Mouse (Mus musculus): ENCODE data around the gene Lrrc57. TPM values are rescaled to one million over a fixed set of nuclear protein-coding genes. Genes with fewer than 3 reads are reported as not detected.

Gene Lrrc57
- polyA plus RNA-seq, 1 experiment from 2014 or later: 16.7 TPM

Other genes with a start within 250 kb of the Lrrc57 start
- gene Ganc, start 205.6 kb downstream of the Lrrc57 start, polyA plus RNA-seq (2014; fragmentation: Nextera tagmentation; extraction: Ambion mirVana): 8.7 and 9.4 TPM in 2 replicates
- 9.7 and 11.1 TPM in 2 replicates for gene Tmem87a, start 205.4 kb downstream of the Lrrc57 start, polyA plus RNA-seq (2014; fragmentation: Nextera tagmentation; extraction: Ambion mirVana)
- gene Capn3, start 153.5 kb downstream of the Lrrc57 start, polyA plus RNA-seq (2014; fragmentation: Nextera tagmentation; extraction: Ambion mirVana): 4.5 and 6.7 TPM in 2 replicates
- 65.4 and 70.5 TPM in 2 replicates for gene Zfp106, start 45.7 kb downstream of the Lrrc57 start, polyA plus RNA-seq (2014; fragmentation: Nextera tagmentation; extraction: Ambion mirVana)
- 47.8 and 51.2 TPM in 2 replicates for gene Snap23, start 41.8 kb downstream of the Lrrc57 start, polyA plus RNA-seq (2014; fragmentation: Nextera tagmentation; extraction: Ambion mirVana)
- 17.7 and 22.7 TPM in 2 replicates for gene Haus2, start 137 bp downstream of the Lrrc57 start, polyA plus RNA-seq (2014; fragmentation: Nextera tagmentation; extraction: Ambion mirVana)
- gene Stard9, start 19.6 kb upstream of the Lrrc57 start, polyA plus RNA-seq (2014; fragmentation: Nextera tagmentation; extraction: Ambion mirVana): 8.6 and 9.2 TPM in 2 replicates
- 9.3 and 10.6 TPM in 2 replicates for gene Cdan1, start 240.6 kb upstream of the Lrrc57 start, polyA plus RNA-seq (2014; fragmentation: Nextera tagmentation; extraction: Ambion mirVana)
- gene Ttbk2, start 241.1 kb upstream of the Lrrc57 start, polyA plus RNA-seq (2014; fragmentation: Nextera tagmentation; extraction: Ambion mirVana): 5.2 and 6.1 TPM in 2 replicates

All from embryonic facial prominence, embryonic 14.5 days (tissue).